Mouse (Mus musculus): ENCODE results near the gene Cdc73. TPM values are rescaled to one million over a fixed set of nuclear protein-coding genes. Genes with fewer than 3 reads are reported as not detected.
A peak's percentile ranks its signal among the peaks of the same experiment; 100 is the strongest.

Cdc73 gene
- total and polyA plus RNA-seq, 2 experiments from 2014 or later: 7.8 to 11.5 TPM

- DNase-seq (ENCODE audit: low spot score) (no peak), ATAC-seq (ENCODE audit: low FRiP score) (no peak)
- no peak overlapping the region for H3K9ac ChIP-seq (replicated peaks; ENCODE audit: low read length, poor library complexity, severe bottlenecking)
- H3K4me2 ChIP-seq (ENCODE audit: low read depth, low read length, poor library complexity, severe bottlenecking): no peak overlapping the region
- no peak overlapping the region for H3K4me3 ChIP-seq (ENCODE audit: low read depth, low read length)
- no peaks in the 10 kb centered on the region for H3K27me3 ChIP-seq (ENCODE audit: insufficient read depth, low read length)
- TF ChIP-seq CTCF (IDR thresholded peaks at IDR 0.05): no peak
- H3K27ac ChIP-seq (ENCODE audit: low read depth, low read length): no peak overlapping the region
- no peaks in the 10 kb centered on the region for H3K4me1 ChIP-seq (ENCODE audit: insufficient read depth, low read length)
- no peaks in the 10 kb centered on the region for H3K9me3 ChIP-seq (ENCODE audit: low read length)
- H3K36me3 ChIP-seq (ENCODE audit: insufficient read depth, low read length): peaks cover 8% of the 10 kb centered on the region; the same call in 1 of the 2 replicates
- 97% methylated on average over 2 of the region's 2 CpGs for WGBS
Observed at GRCm38 (mm10) chr1:143650317-143650716, 52.4 kb downstream of the Cdc73 start.

- TF ChIP-seq CTCF (IDR thresholded peaks at IDR 0.05): no peak
- Histone ChIP-seq H3K9ac (replicated peaks; ENCODE audit: low read length, poor library complexity, severe bottlenecking) (no peak overlapping the region), H3K27me3 (ENCODE audit: insufficient read depth, low read length) (no peaks in the 10 kb centered on the region), H3K27ac (ENCODE audit: low read depth, low read length) (no peak overlapping the region), H3K4me2 (ENCODE audit: low read depth, low read length, poor library complexity, severe bottlenecking) (peak overlapping the region; percentile 47), H3K36me3 (ENCODE audit: insufficient read depth, low read length) (peaks cover 8% of the 10 kb centered on the region; the same call in 1 of the 2 replicates), H3K4me3 (ENCODE audit: low read depth, low read length) (0 out of 2 replicates have a peak overlapping the region, but pooled peaks have one; percentile 14), H3K9me3 (ENCODE audit: low read length) (no peaks in the 10 kb centered on the region), H3K4me1 (ENCODE audit: insufficient read depth, low read length) (no peaks in the 10 kb centered on the region)
- 60% methylated on average over 4 of the region's 4 CpGs for WGBS
- DNase-seq (ENCODE audit: low spot score) (no peak), ATAC-seq (ENCODE audit: low FRiP score) (no peak)
Observed at GRCm38 (mm10) chr1:143646219-143646618, 56.5 kb downstream of the Cdc73 start.

- DNase-seq (ENCODE audit: low spot score): peak; percentile 85
- Histone ChIP-seq H3K4me1 (ENCODE audit: insufficient read depth, low read length) (no peaks in the 10 kb centered on the region), H3K4me3 (ENCODE audit: low read depth, low read length) (peak overlapping the region; percentile 27), H3K27me3 (ENCODE audit: insufficient read depth, low read length) (no peaks in the 10 kb centered on the region), H3K9ac (replicated peaks; ENCODE audit: low read length, poor library complexity, severe bottlenecking) (no peak overlapping the region), H3K4me2 (ENCODE audit: low read depth, low read length, poor library complexity, severe bottlenecking) (peak overlapping the region; percentile 47), H3K36me3 (ENCODE audit: insufficient read depth, low read length) (peaks cover 5% of the 10 kb centered on the region; the same call in 1 of the 2 replicates), H3K27ac (ENCODE audit: low read depth, low read length) (no peak overlapping the region), H3K9me3 (ENCODE audit: low read length) (no peaks in the 10 kb centered on the region)
- 27% methylated on average over 4 of the region's 4 CpGs for WGBS
- TF ChIP-seq CTCF (IDR thresholded peaks at IDR 0.05): no peak
- no peak for ATAC-seq (ENCODE audit: low FRiP score)
Observed at GRCm38 (mm10) chr1:143645386-143645785, 57.3 kb downstream of the Cdc73 start.

- peak; percentile 90 for TF ChIP-seq CTCF (IDR thresholded peaks at IDR 0.05)
- Histone ChIP-seq H3K4me2 (ENCODE audit: low read depth, low read length, poor library complexity, severe bottlenecking) (no peak overlapping the region), H3K4me3 (ENCODE audit: low read depth, low read length) (peak overlapping the region; percentile 31), H3K4me1 (ENCODE audit: insufficient read depth, low read length) (no peaks in the 10 kb centered on the region), H3K9ac (replicated peaks; ENCODE audit: low read length, poor library complexity, severe bottlenecking) (no peak overlapping the region), H3K27ac (ENCODE audit: low read depth, low read length) (no peak overlapping the region), H3K27me3 (ENCODE audit: insufficient read depth, low read length) (no peaks in the 10 kb centered on the region), H3K9me3 (ENCODE audit: low read length) (no peaks in the 10 kb centered on the region), H3K36me3 (ENCODE audit: insufficient read depth, low read length) (no peaks in the 10 kb centered on the region)
- WGBS: 90% methylated on average over 2 of the region's 2 CpGs
- peak; percentile 90 for DNase-seq (ENCODE audit: low spot score)
- ATAC-seq (ENCODE audit: low FRiP score): no peak
Observed at GRCm38 (mm10) chr1:143644221-143644620, 58.5 kb downstream of the Cdc73 start.

GRCm38 (mm10) chr1:143640650-143641407, 61.9 kb downstream of the Cdc73 start, which contains the start of gene B3galt2:
Gene B3galt2, plus strand, starts transcription at chr1:143640664.
- no peaks in the 10 kb centered on the region for H3K9me3 ChIP-seq (ENCODE audit: low read length)
- H3K4me2 ChIP-seq (ENCODE audit: low read depth, low read length, poor library complexity, severe bottlenecking): peak within 1 kb of the TSS; percentile 55
- H3K27ac ChIP-seq (ENCODE audit: low read depth, low read length): peak within 1 kb of the TSS; percentile 94
- ATAC-seq (ENCODE audit: low FRiP score) (peak; percentile 90), DNase-seq (ENCODE audit: low spot score) (peak; percentile 92)
- no peak for TF ChIP-seq CTCF (IDR thresholded peaks at IDR 0.05)
- peak within 1 kb of the TSS; percentile 74 for H3K9ac ChIP-seq (replicated peaks; ENCODE audit: low read length, poor library complexity, severe bottlenecking)
- H3K4me3 ChIP-seq (ENCODE audit: low read depth, low read length): peak within 1 kb of the TSS; percentile 56
- 10% methylated on average over 15 of the region's 15 CpGs for WGBS
- no peaks in the 10 kb centered on the region for H3K27me3 ChIP-seq (ENCODE audit: insufficient read depth, low read length)
- no peaks in the 10 kb centered on the region for H3K4me1 ChIP-seq (ENCODE audit: insufficient read depth, low read length)
- no peaks in the 10 kb centered on the region for H3K36me3 ChIP-seq (ENCODE audit: insufficient read depth, low read length)

GRCm38 (mm10) chr1:143632854-143633587, 69.7 kb downstream of the Cdc73 start:
- H3K36me3 ChIP-seq (ENCODE audit: insufficient read depth, low read length): no peaks in the 10 kb centered on the region
- no peak overlapping the region for H3K9ac ChIP-seq (replicated peaks; ENCODE audit: low read length, poor library complexity, severe bottlenecking)
- H3K9me3 ChIP-seq (ENCODE audit: low read length): no peaks in the 10 kb centered on the region
- no peaks in the 10 kb centered on the region for H3K4me1 ChIP-seq (ENCODE audit: insufficient read depth, low read length)
- no peaks in the 10 kb centered on the region for H3K27me3 ChIP-seq (ENCODE audit: insufficient read depth, low read length)
- H3K4me2 ChIP-seq (ENCODE audit: low read depth, low read length, poor library complexity, severe bottlenecking): no peak overlapping the region
- DNase-seq (ENCODE audit: low spot score) (no peak), ATAC-seq (ENCODE audit: low FRiP score) (no peak)
- H3K4me3 ChIP-seq (ENCODE audit: low read depth, low read length): no peak overlapping the region
- no peak overlapping the region for H3K27ac ChIP-seq (ENCODE audit: low read depth, low read length)
- TF ChIP-seq CTCF (IDR thresholded peaks at IDR 0.05): no peak
- WGBS: 88% methylated on average over 2 of the region's 2 CpGs
